8 mouse cellular contexts compared by ENCODE assay signal in genomic region chr9:41950109-41950990, GRCm38 (mm10).
A peak's percentile ranks its signal among the peaks of the same experiment; 100 is the strongest.
DNase-seq lines count a peak whose midpoint lies in the region; ATAC-seq lines count a peak whose summit lies in the region.

No protein-coding gene starts in this region.

- DNase-seq in adrenal gland, adult 2 months, result peak; percentile 93
- DNase-seq in embryonic facial prominence, embryonic 10.5 days (ENCODE audit: low spot score), result peak; percentile 93
- peak; percentile 93 to 95 for DNase-seq in heart, adult 18-20 months
- DNase-seq in kidney, adult 11 months, result peak; percentile 82
- DNase-seq in limb, embryonic 10.5 days (ENCODE audit: low spot score), result peak; percentile 94
- DNase-seq in midbrain, embryonic 11.5 days (ENCODE audit: low spot score, missing footprints), result peak; percentile 99
- DNase-seq in right cerebral cortex, postnatal 4 days, result peak; percentile 79
- peak; percentile 90 for DNase-seq in urinary bladder, postnatal 4 days (ENCODE audit: low spot score in 2 of 2)

- H3K4me3 ChIP-seq in embryonic facial prominence, embryonic 10.5 days, result peak overlapping the region; percentile 61
- peak overlapping the region; percentile 57 for H3K4me3 ChIP-seq in limb, embryonic 10.5 days
- peak overlapping the region; percentile 38 for H3K4me3 ChIP-seq in midbrain, embryonic 11.5 days (ENCODE audit: low read depth, low read length)

- H3K9ac ChIP-seq in midbrain, embryonic 11.5 days (ENCODE audit: low read length), result peak overlapping the region; percentile 80

- peak overlapping the region; percentile 97 for H3K27ac ChIP-seq in embryonic facial prominence, embryonic 10.5 days (replicated peaks)
- H3K27ac ChIP-seq in limb, embryonic 10.5 days, result peak overlapping the region; percentile 97
- peak overlapping the region; percentile 87 for H3K27ac ChIP-seq in midbrain, embryonic 11.5 days (ENCODE audit: low read depth, low read length)

- WGBS in embryonic facial prominence, embryonic 10.5 days, result 3% methylated on average over 34 of the region's 34 CpGs
- WGBS in limb, embryonic 10.5 days, result 4% methylated on average over 34 of the region's 34 CpGs
- WGBS in midbrain, embryonic 11.5 days, result 4% methylated on average over 34 of the region's 34 CpGs

- H3K36me3 ChIP-seq in embryonic facial prominence, embryonic 10.5 days (replicated peaks), result no peaks in the 10 kb centered on the region
- H3K36me3 ChIP-seq in limb, embryonic 10.5 days, result no peaks in the 10 kb centered on the region
- H3K36me3 ChIP-seq in midbrain, embryonic 11.5 days (ENCODE audit: control insufficient read depth, insufficient read depth, low read length), result no peaks in the 10 kb centered on the region

- H3K9me3 ChIP-seq in embryonic facial prominence, embryonic 10.5 days, result no peaks in the 10 kb centered on the region
- H3K9me3 ChIP-seq in limb, embryonic 10.5 days (replicated peaks), result no peaks in the 10 kb centered on the region
- no peaks in the 10 kb centered on the region for H3K9me3 ChIP-seq in midbrain, embryonic 11.5 days (ENCODE audit: control insufficient read depth, low read length)

- H3K4me1 ChIP-seq in embryonic facial prominence, embryonic 10.5 days, result peaks cover 50% of the 10 kb centered on the region
- H3K4me1 ChIP-seq in limb, embryonic 10.5 days, result peaks cover 53% of the 10 kb centered on the region
- peaks cover 33% of the 10 kb centered on the region for H3K4me1 ChIP-seq in midbrain, embryonic 11.5 days (ENCODE audit: control insufficient read depth, insufficient read depth, low read length)

- peak overlapping the region; percentile 67 for H3K4me2 ChIP-seq in midbrain, embryonic 11.5 days

- no peaks in the 10 kb centered on the region for H3K27me3 ChIP-seq in embryonic facial prominence, embryonic 10.5 days (replicated peaks; ENCODE audit: low read depth, poor library complexity, severe bottlenecking)
- H3K27me3 ChIP-seq in limb, embryonic 10.5 days (ENCODE audit: low read depth, poor library complexity, severe bottlenecking), result no peaks in the 10 kb centered on the region
- H3K27me3 ChIP-seq in midbrain, embryonic 11.5 days (ENCODE audit: control insufficient read depth, insufficient read depth, low read length), result no peaks in the 10 kb centered on the region

- ATAC-seq in midbrain, embryonic 11.5 days (ENCODE audit: low FRiP score), result peak; percentile 88

Comparison
In these comparisons a context has a peak if more than half of its experiments do, and no peak if none do; other contexts are left out.
1. Peak in every context shown above with its lines: DNase-seq, ATAC-seq, H3K4me3 ChIP-seq and H3K27ac ChIP-seq.